Mouse (Mus musculus) intestine, embryonic 14.5 days (tissue): ENCODE measurements around the gene Brdt. TPM values are rescaled to one million over a fixed set of nuclear protein-coding genes. Genes with fewer than 3 reads are reported as not detected.

Source experiments
- ATAC-seq: fragments of 200-750 bp; cut with Nextera tagmentation; replicated peaks from 2 replicates; pipeline ENCODE4 v1.8.0; 2017; ENCODE audit warnings: low read depth, moderate number of reproducible peaks, moderate TSS enrichment, moderate library complexity; ENCODE audit not compliant: low FRiP score, low TSS enrichment
- DNase-seq: peaks from one replicate; pipeline ENCODE4 v3.0.0-alpha.2; 2018; ENCODE audit warnings: low spot score
- H3K27ac ChIP-seq: fragments of 300-500 bp; sonication (generic); 2 replicates; pipeline ENCODE4 v1.5.1; 2014; ENCODE audit warnings: low read depth, mild to moderate bottlenecking, control low read depth
- H3K27me3 ChIP-seq: fragments of 300-500 bp; sonication (generic); replicated peaks from 2 replicates; pipeline ENCODE4 v1.6.1; 2014; ENCODE audit warnings: low read length, control low read depth; ENCODE audit not compliant: control insufficient read depth, insufficient read depth
- H3K36me3 ChIP-seq: fragments of 300-500 bp; sonication (generic); 2 replicates; pipeline ENCODE4 v1.6.1; 2014; ENCODE audit warnings: low read length, control low read depth; ENCODE audit not compliant: control insufficient read depth, insufficient read depth
- H3K4me1 ChIP-seq: fragments of 300-500 bp; sonication (generic); replicated peaks from 2 replicates; pipeline ENCODE4 v1.6.1; 2014; ENCODE audit warnings: low read length, control low read depth, mixed read lengths; ENCODE audit not compliant: control insufficient read depth, insufficient read depth
- H3K4me2 ChIP-seq: fragments of 300-500 bp; sonication (generic); 2 replicates; pipeline ENCODE4 v1.6.1; 2014; ENCODE audit warnings: low read length
- H3K4me3 ChIP-seq: fragments of 300-500 bp; sonication (generic); 2 replicates; pipeline ENCODE4 v1.5.1; 2014; ENCODE audit warnings: low read depth, low read length, control low read depth, mixed read lengths
- H3K9ac ChIP-seq: fragments of 300-500 bp; sonication (generic); 2 replicates; pipeline ENCODE4 v1.6.1; 2014; ENCODE audit warnings: mild to moderate bottlenecking, low read length
- H3K9me3 ChIP-seq: fragments of 300-500 bp; sonication (generic); 2 replicates; pipeline ENCODE4 v1.6.1; 2016; ENCODE audit warnings: low read length, control low read depth; ENCODE audit not compliant: control insufficient read depth
- WGBS: fragments of 180-500 bp; shearing (Covaris S2); extraction: QIAGEN DNeasy Blood & Tissue Kit; methylation state at CpG from one replicate; pipeline ENCODE4 v1.1.7; 2014; 5-methylcytosine and 5-hydroxymethylcytosine counted together
- polyA plus RNA-seq: library from polyadenylated mRNA; unstranded; fragments of >200 nt; fragmentation: Nextera tagmentation; extraction: Ambion mirVana; gene quantifications from 2 replicates; pipeline ENCODE4 v1.2.1, GENCODE M21; 2014

The Brdt gene
- polyA plus RNA-seq, 1 experiment from 2014 or later, result 1.7 TPM

GRCm38 (mm10) chr5:107415098-107415497 is 84.1 kb downstream of the Brdt start:
- no peak for ATAC-seq
- no peaks in the 10 kb centered on the region for H3K27me3 ChIP-seq

GRCm38 (mm10) chr5:107421676-107422075 is 90.7 kb downstream of the Brdt start:
- WGBS, result 24% methylated on average over 1 of the region's 1 CpGs
- Histone ChIP-seq H3K9me3 (no peaks in the 10 kb centered on the region), H3K27me3 (no peaks in the 10 kb centered on the region), H3K27ac (no peak overlapping the region), H3K36me3 (no peaks in the 10 kb centered on the region), H3K4me1 (peaks cover 4% of the 10 kb centered on the region; the same call in 1 of the 2 replicates), H3K4me3 (no peak overlapping the region), H3K9ac (no peak overlapping the region), H3K4me2 (no peak overlapping the region)
- ATAC-seq (no peak), DNase-seq (no peak)

More at GRCm38 (mm10) chr5:107415098-107415497, 84.1 kb downstream of the Brdt start:
- 69% methylated on average over 2 of the region's 2 CpGs for WGBS
- Histone ChIP-seq H3K36me3 (no peaks in the 10 kb centered on the region), H3K9ac (no peak overlapping the region), H3K4me1 (no peaks in the 10 kb centered on the region), H3K27ac (no peak overlapping the region), H3K4me3 (no peak overlapping the region), H3K9me3 (no peaks in the 10 kb centered on the region), H3K4me2 (no peak overlapping the region)
- DNase-seq, result no peak

GRCm38 (mm10) chr5:107431249-107431648 is 100.3 kb downstream of the Brdt start, which contains the start of gene Lpcat2b:
Lpcat2b (plus strand) TSS chr5:107431549.
- no peak within 1 kb of the TSS for H3K4me2 ChIP-seq
- H3K4me3 ChIP-seq, result no peak within 1 kb of the TSS
- H3K4me1 ChIP-seq, result no peaks in the 10 kb centered on the region
- DNase-seq (no peak), ATAC-seq (no peak)
- 81% methylated on average over 3 of the region's 3 CpGs for WGBS
- H3K9me3 ChIP-seq, result no peaks in the 10 kb centered on the region
- H3K27ac ChIP-seq, result no peak within 1 kb of the TSS
- no peak within 1 kb of the TSS for H3K9ac ChIP-seq
- no peaks in the 10 kb centered on the region for H3K27me3 ChIP-seq
- no peaks in the 10 kb centered on the region for H3K36me3 ChIP-seq

GRCm38 (mm10) chr5:107434001-107434400 is 103.0 kb downstream of the Brdt start:
- Histone ChIP-seq H3K4me3 (no peak overlapping the region), H3K9ac (no peak overlapping the region), H3K4me1 (peaks cover 6% of the 10 kb centered on the region), H3K4me2 (no peak overlapping the region), H3K9me3 (no peaks in the 10 kb centered on the region), H3K27ac (no peak overlapping the region), H3K36me3 (no peaks in the 10 kb centered on the region), H3K27me3 (no peaks in the 10 kb centered on the region)
- ATAC-seq (no peak), DNase-seq (no peak)
- WGBS, result 80% methylated on average over 5 of the region's 5 CpGs

DNA sequence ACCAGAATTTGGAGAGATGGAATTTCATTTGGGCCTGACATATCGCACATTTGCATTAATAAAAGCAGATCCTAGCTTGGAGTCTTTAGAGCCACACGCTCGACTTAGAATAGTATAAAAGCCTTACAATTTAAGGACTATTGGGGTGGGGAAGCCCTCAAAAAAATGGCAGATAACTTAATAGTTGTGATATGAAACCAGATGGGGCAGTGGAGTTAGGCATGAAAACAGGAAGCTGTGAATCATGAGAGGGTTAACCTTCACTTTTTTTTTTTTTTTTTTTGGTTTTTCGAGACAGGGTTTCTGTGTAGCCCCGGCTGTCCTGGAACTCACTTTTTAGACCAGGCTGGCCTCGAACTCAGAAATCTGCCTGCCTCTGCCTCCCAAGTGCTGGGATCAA is 105.2 kb downstream of the Brdt start:
- ATAC-seq (no peak), DNase-seq (no peak)
- WGBS, result 93% methylated on average over 6 of the region's 6 CpGs
- Histone ChIP-seq H3K36me3 (no peaks in the 10 kb centered on the region), H3K4me2 (no peak overlapping the region), H3K9ac (no peak overlapping the region), H3K4me1 (peaks cover 6% of the 10 kb centered on the region), H3K27ac (no peak overlapping the region), H3K9me3 (no peaks in the 10 kb centered on the region), H3K27me3 (no peaks in the 10 kb centered on the region), H3K4me3 (no peak overlapping the region)

Other genes with a start within 250 kb of the Brdt start
- gene Tgfbr3, start 41.5 kb upstream of the Brdt start, polyA plus RNA-seq, result 24.4 and 28.7 TPM in 2 replicates
- 0.55 and 0.93 TPM in 2 replicates for gene Ephx4, start 71.6 kb downstream of the Brdt start, polyA plus RNA-seq
- gene Lpcat2b, start 100.4 kb downstream of the Brdt start, polyA plus RNA-seq, result not detected in 2 replicates
- 4.7 and 5.4 TPM in 2 replicates for gene Btbd8, start 106.8 kb downstream of the Brdt start, polyA plus RNA-seq
- 0.50 and 0.69 TPM in 2 replicates for gene Gm42669, start 176.5 kb downstream of the Brdt start, polyA plus RNA-seq
- gene 1700028K03Rik, start 203.6 kb downstream of the Brdt start, polyA plus RNA-seq, result 0.08 and 0.12 TPM in 2 replicates